Mouse (Mus musculus) B cell, adult 2 months (primary cell): ENCODE results near the gene Smoc2.

Experiments
- DNase-seq, 2 experiments: peaks; one replicate each; pipeline ENCODE4 v3.0.0; 2022

Gene Smoc2

GRCm38 (mm10) chr17:14280425-14280833, 1.1 kb downstream of the Smoc2 start:
- no peak for DNase-seq

GRCm38 (mm10) chr17:14288015-14288616, 8.8 kb downstream of the Smoc2 start:
- peak; percentile 23 to 27 for DNase-seq

DNA sequence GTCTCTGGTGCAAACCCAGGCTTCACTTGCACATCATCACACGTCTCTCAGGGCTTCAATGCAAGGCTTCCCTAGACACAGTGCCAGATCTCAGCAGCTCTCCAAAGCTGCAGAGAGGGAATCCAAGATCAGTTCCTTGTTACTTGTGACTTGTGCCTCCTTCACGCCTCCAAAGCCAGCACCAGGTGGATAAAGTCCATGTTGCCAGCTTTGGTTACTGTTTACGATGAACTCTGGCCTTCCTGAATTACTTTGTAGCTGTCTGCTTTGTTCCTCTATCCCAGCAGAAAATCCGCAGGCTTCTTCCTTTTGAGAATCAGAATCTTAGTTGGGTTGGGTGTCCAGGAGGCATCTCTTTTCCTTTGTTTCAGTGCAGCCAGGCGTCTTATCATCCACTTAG, 14.3 kb downstream of the Smoc2 start:
- DNase-seq, result no peak

GRCm38 (mm10) chr17:14295146-14295545, 15.8 kb downstream of the Smoc2 start:
- DNase-seq, result no peak

GRCm38 (mm10) chr17:14300361-14300760, 21.1 kb downstream of the Smoc2 start:
- no peak for DNase-seq

DNA sequence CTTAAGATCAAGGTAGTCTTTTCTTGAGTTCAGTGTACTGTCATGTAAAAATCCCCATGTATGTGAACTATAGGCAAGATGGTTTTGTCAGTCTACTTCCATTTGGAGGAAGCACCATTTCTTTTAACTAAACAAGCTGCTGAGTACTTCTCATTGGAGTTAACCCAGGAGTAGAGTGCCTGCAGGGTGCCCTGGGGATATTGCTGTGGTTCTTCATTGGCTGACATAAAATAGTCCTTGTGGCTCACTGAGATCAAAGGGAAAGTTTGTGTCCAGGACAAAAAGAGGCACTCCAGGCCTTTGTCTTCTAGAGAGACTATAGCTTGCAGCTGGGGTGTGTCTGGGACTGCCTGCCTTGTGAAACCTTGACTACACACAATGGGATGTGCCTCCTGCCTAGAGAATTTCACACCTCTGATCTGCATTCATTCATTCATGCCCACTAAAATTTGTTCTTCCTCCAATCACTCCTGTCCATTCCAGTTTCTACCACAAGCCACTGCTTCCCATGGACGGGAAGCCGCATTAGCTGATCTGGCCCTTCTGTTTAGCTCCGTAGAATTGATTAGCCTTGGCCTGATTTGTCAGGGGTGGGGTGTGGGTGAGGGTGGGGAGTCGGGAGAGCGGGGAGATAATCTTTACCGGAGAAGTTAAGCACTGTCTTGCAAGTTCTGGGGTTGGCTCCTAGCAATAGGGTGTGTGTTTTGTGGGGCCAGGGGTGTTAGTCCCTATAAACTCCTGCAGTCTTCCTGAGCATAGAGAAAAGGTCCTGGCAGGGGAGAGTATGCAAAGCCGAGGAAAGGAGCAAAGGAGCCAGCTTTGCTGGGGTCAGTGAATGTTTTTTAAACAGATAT, 22.4 kb downstream of the Smoc2 start:
- no peak for DNase-seq

GRCm38 (mm10) chr17:14302356-14302755, 23.1 kb downstream of the Smoc2 start:
- no peak for DNase-seq

- no peak for DNase-seq
Observed at GRCm38 (mm10) chr17:14303722-14304121, 24.4 kb downstream of the Smoc2 start.

- DNase-seq, result no peak
Observed at GRCm38 (mm10) chr17:14309884-14310283, 30.6 kb downstream of the Smoc2 start.

GRCm38 (mm10) chr17:14312440-14312839, 33.1 kb downstream of the Smoc2 start:
- DNase-seq, result no peak

DNA sequence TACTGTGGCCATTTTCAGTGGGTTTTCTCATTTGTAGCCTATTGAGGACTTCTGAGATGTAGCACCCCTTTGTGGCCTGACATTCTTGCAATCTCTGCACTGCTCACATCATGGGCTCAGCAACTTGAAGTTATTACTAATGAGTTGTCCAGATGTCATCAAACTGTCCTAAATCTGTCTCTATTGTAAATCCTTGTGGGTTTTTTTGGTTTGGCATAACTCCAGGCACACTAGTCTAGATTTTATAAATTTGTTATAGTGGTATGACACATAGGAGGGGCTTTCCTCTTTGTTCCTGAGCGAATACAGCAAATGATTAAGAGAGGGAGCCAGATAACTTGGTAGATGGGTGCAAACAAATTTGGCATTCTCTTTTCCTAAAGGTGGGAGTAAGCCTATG, 35.0 kb downstream of the Smoc2 start:
- no peak for DNase-seq

DNA sequence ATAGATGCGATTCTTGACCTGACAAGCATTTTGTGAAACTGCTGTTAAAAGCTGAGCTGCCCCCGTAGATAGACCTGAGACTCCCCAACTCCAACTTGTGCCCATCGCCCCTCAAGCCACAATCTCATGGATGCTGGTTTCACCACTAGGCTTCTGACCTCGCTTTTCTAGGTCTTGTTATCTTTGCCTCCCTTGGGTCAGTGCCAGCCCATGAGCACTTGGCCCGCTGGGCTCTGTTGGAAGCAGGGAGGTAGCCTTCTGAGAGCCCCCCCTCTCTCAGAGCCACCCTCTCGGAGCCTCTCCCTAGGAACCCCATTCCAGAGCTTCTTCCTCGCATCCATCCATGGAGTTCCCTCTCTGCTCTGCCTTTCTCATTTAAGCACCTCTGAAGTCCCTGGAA, 37.2 kb downstream of the Smoc2 start:
- DNase-seq, result no peak

GRCm38 (mm10) chr17:14317439-14317838, 38.1 kb downstream of the Smoc2 start:
- no peak for DNase-seq

GRCm38 (mm10) chr17:14326156-14326555, 46.9 kb downstream of the Smoc2 start:
- DNase-seq, result no peak

- no peak for DNase-seq
Observed at GRCm38 (mm10) chr17:14328037-14328436, 48.7 kb downstream of the Smoc2 start.

DNA sequence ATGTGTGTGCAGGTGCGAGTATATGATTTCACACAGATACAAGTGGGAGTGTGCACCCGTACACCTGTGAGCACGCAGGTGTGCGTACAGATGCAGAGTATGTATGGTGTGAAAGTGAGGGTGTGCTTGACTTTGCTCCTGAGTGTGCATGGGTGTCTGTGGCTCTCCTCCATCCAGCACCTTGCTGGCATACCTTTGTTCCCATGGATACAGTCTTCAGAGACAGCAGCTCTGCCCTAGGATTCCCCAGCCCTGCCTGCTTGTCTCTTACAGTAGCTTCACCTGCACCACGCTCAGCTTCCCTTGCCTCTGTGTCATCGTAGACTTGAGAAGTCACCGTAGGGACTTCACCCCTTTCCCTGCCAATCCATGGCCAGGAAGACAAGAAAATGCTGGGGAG, 51.2 kb downstream of the Smoc2 start:
- DNase-seq, result no peak

- no peak for DNase-seq
Observed at GRCm38 (mm10) chr17:14339932-14340557, 60.7 kb downstream of the Smoc2 start.

- DNase-seq, result no peak
Observed at GRCm38 (mm10) chr17:14340736-14341135, 61.4 kb downstream of the Smoc2 start.

DNA sequence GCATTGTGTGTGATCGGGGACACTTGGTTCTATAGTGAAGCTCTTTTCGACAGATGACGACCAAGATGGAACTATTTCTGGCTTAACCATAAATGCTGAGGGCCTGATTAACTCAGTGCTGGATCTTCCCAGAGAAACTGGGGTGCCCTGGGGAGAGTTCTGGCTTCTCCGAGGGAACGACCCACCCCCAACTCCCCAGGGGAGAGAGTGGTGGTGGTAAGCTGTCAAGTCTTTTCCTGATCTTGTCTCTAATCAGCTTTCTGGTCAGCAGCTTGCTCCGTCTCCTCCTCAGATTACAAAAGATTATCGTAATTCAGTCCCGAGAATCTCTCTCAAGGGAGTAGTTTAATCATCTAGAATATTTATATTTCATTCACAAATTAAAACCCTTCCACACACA, 63.2 kb downstream of the Smoc2 start:
- no peak for DNase-seq

GRCm38 (mm10) chr17:14343442-14343841, 64.1 kb downstream of the Smoc2 start:
- DNase-seq, result no peak

DNA sequence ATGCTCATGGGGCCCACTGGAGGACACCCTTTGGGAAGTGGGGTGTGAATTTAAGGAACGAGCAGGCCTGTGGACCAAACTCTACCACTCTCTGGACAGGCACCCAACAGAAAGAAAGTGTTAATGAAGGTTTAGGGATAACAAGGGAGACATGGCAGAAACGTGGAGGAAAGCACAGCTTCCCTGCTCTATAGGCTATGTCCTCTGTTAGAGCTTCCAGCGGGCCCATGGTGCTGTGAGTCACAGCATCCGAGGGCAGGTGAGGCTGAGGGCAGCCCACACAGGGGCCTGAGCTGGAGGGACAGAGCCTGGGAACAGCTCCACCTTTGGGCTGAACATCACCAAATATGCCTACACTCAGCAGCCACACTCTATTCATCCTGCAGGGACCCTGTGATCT, 66.2 kb downstream of the Smoc2 start:
- no peak for DNase-seq

DNA sequence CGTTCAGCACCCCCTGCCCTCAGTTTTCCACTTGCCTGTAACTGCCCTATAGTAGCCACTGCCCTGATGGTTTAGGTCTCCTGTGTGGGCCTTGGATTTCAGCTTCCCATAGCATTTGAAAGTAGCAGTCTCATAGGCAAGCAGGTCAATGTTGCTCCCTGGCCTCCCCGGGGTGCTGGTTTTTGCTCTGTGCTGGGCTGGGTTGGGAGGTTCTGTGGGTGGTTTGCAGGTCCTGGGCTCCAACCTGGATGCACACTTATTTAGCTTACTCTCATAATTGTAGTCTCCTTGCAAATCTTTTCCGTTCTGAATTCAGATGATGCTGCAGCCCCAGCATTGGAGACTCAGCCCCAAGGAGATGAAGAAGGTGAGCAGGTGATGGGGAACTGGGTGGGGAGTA, 67.6 kb downstream of the Smoc2 start:
- no peak for DNase-seq

DNA sequence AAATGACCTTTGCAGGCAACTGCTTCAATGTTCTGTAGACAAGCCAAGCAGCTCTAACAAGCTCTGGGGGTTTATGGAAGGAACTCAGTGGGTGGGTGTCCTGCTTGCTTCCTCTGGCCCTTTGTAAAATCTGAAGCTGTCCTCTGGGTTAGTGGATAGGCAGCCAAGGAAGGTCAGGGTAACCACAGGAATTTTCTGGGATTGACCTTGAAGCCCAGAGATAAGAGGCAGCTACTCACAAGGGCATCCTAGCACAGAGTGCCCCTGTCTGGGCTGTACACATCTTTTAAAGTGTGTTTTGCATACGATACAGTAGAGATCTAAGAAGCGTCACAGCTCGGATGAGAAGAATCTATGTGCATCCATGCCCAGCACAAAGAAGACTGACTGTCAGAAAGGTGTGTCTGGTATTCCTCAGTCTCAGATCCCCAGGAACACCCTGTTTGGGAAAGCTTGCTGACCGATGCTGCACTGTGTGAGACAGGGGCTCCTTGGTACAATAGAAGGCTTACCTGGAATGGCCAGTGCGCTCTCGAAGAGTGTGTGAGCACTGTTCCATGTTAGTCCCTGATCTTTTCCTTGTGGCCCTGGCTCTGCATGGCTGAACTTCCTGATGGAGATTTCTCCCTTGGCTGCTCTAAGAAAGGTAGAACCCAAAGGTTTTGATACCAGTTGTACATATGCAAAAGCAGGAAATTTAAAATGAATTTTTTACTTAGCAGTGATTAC, 69.9 kb downstream of the Smoc2 start:
- DNase-seq, result no peak
